In the genomic region with DNA sequence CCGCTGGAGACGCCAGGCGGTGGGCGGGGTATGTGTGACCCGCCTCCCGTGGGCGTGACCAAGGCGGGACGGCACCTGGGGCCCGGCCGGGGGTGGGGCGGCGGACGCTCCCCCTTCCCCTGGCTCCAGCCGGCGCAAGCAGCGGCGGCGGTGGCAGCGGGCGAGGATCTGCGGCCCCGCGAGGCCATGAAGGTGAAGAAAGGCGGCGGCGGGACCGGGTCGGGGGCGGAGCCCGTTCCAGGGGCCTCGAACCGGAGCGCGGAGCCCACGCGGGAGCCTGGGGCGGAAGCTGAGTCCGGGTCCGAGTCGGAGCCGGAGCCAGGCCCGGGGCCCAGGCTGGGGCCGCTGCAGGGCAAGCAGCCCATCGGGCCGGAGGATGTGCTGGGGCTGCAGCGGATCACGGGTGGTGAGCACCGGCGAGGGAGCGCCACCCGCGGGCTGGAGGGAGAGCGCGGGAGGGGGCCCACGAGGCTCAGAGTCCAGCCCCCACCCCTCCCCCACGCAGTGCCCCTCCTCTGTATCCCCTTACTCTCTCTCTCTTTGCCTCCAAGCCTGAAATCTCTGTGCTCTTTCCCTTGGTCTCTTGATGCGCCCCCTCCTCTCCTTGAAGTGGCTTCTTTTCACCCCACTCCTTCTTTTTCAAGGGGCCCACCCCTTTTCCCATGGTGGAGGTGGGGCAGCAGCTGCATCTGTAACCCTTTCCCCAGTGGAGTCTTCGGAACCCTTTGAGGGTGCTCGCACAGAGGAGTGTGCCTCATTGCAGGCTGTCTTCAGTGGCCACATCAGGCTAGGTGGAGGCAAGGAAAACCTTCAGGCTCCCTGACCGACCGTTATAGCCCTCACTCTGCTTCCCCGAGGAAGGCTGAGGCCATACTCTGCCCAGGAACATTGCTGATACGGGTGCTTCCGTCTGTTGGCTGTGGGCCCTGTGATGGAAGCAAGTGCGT, we compare ENCODE assay signal across 8 mouse cellular contexts. TPM values are rescaled to one million over a fixed set of nuclear protein-coding genes. Genes with fewer than 3 reads are reported as not detected.
A peak's percentile ranks its signal among the peaks of the same experiment; 100 is the strongest.
DNase-seq lines count a peak whose midpoint lies in the region; ATAC-seq and TF ChIP-seq lines count a peak whose summit lies in the region.

A gene (plus strand): TSS at position 102 of the 947 bp plus-strand sequence.

- peaks cover 7% of the 10 kb centered on the region for H3K36me3 ChIP-seq in limb, embryonic 11.5 days (ENCODE audit: control insufficient read depth, insufficient read depth, low read length)
- H3K36me3 ChIP-seq in midbrain, embryonic 12.5 days, result peaks cover 41% of the 10 kb centered on the region
- H3K36me3 ChIP-seq in small intestine, adult 2 months (ENCODE audit: control insufficient read depth, insufficient read depth, low read length), result peaks cover 20% of the 10 kb centered on the region

- H3K4me1 ChIP-seq in limb, embryonic 11.5 days (ENCODE audit: control insufficient read depth, insufficient read depth, low read length), result peaks cover 15% of the 10 kb centered on the region
- H3K4me1 ChIP-seq in midbrain, embryonic 12.5 days, result peaks cover 32% of the 10 kb centered on the region
- peaks cover 19% of the 10 kb centered on the region for H3K4me1 ChIP-seq in small intestine, adult 2 months (ENCODE audit: control insufficient read depth, insufficient read depth, insufficient read length, low read length)

- TF ChIP-seq POLR2A in small intestine, adult 2 months (IDR thresholded peaks at IDR 0.05; ENCODE audit: low read depth, low read length), result no peak

- DNase-seq in 3134 (ENCODE audit: extremely low read depth, insufficient read length, low spot score), result peak; percentile 75
- peak; percentile 74 for DNase-seq in adrenal gland, adult 8-10 months
- peak; percentile 59 for DNase-seq in embryo, embryonic 11.5 days (ENCODE audit: low read depth, low spot score)
- peak; percentile 97 for DNase-seq in heart, adult 11 months
- DNase-seq in kidney, adult 11 months, result peak; percentile 64
- DNase-seq in limb, embryonic 11.5 days (ENCODE audit: low spot score), result peak; percentile 87

- peak within 1 kb of the TSS; percentile 51 for H3K4me2 ChIP-seq in limb, embryonic 11.5 days (ENCODE audit: low read depth, severe bottlenecking)
- H3K4me2 ChIP-seq in midbrain, embryonic 12.5 days (replicated peaks), result peak within 1 kb of the TSS; percentile 72

- WGBS in limb, embryonic 11.5 days, result 1% methylated on average over 63 of the region's 66 CpGs
- WGBS in midbrain, embryonic 12.5 days, result 2% methylated on average over 56 of the region's 66 CpGs
- 4% methylated on average over 65 of the region's 66 CpGs for WGBS in small intestine, adult 2 months

- peak within 1 kb of the TSS; percentile 84 for H3K27ac ChIP-seq in limb, embryonic 11.5 days (replicated peaks; ENCODE audit: low read depth, low read length)
- peak within 1 kb of the TSS; percentile 81 for H3K27ac ChIP-seq in midbrain, embryonic 12.5 days (replicated peaks)
- H3K27ac ChIP-seq in small intestine, adult 2 months (ENCODE audit: insufficient read depth, low read depth, low read length), result no peak within 1 kb of the TSS

- H3K27me3 ChIP-seq in limb, embryonic 11.5 days (ENCODE audit: control insufficient read depth, insufficient read depth, low read length), result no peaks in the 10 kb centered on the region
- H3K27me3 ChIP-seq in midbrain, embryonic 12.5 days, result no peaks in the 10 kb centered on the region
- no peaks in the 10 kb centered on the region; the same call in 1 of the 2 replicates for H3K27me3 ChIP-seq in small intestine, adult 2 months (ENCODE audit: control insufficient read depth, insufficient read depth, low read length)

- H3K9ac ChIP-seq in limb, embryonic 11.5 days (ENCODE audit: low read length), result peak within 1 kb of the TSS; percentile 93
- H3K9ac ChIP-seq in midbrain, embryonic 12.5 days (replicated peaks), result peak within 1 kb of the TSS; percentile 85

- no peak for TF ChIP-seq CTCF in small intestine, adult 2 months (IDR thresholded peaks at IDR 0.05; ENCODE audit: extremely low read depth, insufficient read length, insufficient replicate concordance, low read depth, low read length)

- peak; percentile 85 for ATAC-seq in limb, embryonic 11.5 days (ENCODE audit: insufficient number of reproducible peaks, low FRiP score, low TSS enrichment, low read depth)
- peak; percentile 84 for ATAC-seq in midbrain, embryonic 12.5 days (ENCODE audit: low FRiP score, low read depth)

- no peaks in the 10 kb centered on the region for H3K9me3 ChIP-seq in limb, embryonic 11.5 days (ENCODE audit: control insufficient read depth, low read length)
- H3K9me3 ChIP-seq in midbrain, embryonic 12.5 days, result no peaks in the 10 kb centered on the region

- H3K4me3 ChIP-seq in limb, embryonic 11.5 days (ENCODE audit: low read depth, low read length), result peak within 1 kb of the TSS; percentile 87
- H3K4me3 ChIP-seq in midbrain, embryonic 12.5 days, result peak within 1 kb of the TSS; percentile 65
- peak within 1 kb of the TSS; percentile 93 for H3K4me3 ChIP-seq in small intestine, adult 2 months (ENCODE audit: low read depth, low read length)

RNA-seq across cellular contexts. Expression of the gene that starts here (rescaled TPM):
- 10 to 100 TPM; 45.1 to 60.9 (median 53.0) TPM for total RNA-seq in adrenal gland, adult 8-10 months (2022)
- 84.2 and 86.9 TPM in 2 replicates for polyA plus RNA-seq in limb, embryonic 11.5 days (2014; fragmentation: Nextera tagmentation; extraction: Ambion mirVana)
- polyA plus RNA-seq in midbrain, embryonic 12.5 days (2016; fragmentation: Nextera tagmentation; extraction: Ambion mirVana), result 80.0 and 80.6 TPM in 2 replicates
- 12.7 and 13.3 TPM in 2 replicates for polyA plus RNA-seq in small intestine, adult 2 months (2012; rRNA removed)
